Mouse (Mus musculus) forelimb bud, embryonic 11.5 days (tissue): ENCODE measurements at regions not wholly inside any gene's neighbourhood (a gene's known extent, or its start where the extent isn't known, plus 50 kb on each side); places are given as distances from the start of the nearest gene placed in this dataset.

Source experiments
- DNase-seq: peaks from one replicate; pipeline ENCODE4 v3.0.0-alpha.2; 2012; ENCODE audit warnings: low read depth, low spot score

DNA sequence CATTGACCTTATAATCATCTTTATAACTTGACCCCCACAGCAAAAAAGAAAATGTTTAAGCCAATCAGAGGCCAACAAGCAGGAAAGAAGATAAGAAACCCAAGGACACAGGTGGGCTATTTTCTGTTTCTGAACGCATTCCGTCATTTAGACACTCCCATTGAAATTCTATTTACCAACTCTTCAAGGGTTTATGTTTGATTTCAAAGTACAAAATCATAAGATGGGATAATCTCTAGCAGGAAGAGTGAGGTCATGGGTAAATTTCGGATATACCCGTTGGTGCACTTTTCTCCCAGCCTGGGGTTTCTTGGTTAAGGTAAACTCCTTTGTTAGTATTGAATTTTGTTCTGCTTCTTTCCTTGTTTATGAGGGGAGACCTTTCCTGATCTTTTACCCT is 230.9 kb upstream of the Dcn start:
- no peak for DNase-seq

DNA sequence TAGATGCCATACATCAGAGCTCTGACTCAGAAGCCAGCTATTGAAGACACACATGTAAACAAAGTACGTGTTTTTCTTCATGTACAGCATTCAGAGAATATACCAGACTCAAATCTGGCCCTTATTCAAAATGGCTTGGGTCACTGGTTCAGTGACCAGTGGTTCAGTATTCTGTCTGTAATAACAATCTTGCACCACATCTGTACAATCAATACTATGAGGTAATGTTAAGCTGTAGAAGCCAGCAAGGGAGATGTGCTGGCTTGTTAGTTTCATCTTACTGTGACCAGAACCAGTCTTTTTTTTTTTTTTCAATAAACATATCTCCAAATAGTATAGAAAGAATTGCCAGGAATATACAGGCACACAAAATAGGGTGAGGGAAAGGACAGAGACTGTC is 229.6 kb upstream of the Dcn start:
- no peak for DNase-seq

DNA sequence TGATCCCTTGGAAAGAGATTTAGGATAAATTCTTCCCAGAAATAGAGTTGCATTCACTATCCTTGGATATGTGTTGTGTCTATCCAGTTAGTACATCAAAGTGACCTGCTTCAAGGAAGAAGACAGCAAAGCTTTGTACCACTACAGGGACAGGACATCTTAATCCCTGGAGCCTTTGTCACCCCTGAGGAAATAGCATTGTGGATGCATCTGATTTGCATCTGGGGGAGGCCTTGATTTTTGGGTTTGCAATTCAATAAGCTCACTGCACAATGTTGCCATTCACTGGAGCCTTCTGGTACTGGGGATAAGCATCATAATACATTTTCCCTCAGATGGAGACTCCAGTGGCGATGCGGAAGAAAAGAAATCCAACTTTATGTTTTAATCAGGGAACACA is 229.2 kb upstream of the Dcn start:
- no peak for DNase-seq

DNA sequence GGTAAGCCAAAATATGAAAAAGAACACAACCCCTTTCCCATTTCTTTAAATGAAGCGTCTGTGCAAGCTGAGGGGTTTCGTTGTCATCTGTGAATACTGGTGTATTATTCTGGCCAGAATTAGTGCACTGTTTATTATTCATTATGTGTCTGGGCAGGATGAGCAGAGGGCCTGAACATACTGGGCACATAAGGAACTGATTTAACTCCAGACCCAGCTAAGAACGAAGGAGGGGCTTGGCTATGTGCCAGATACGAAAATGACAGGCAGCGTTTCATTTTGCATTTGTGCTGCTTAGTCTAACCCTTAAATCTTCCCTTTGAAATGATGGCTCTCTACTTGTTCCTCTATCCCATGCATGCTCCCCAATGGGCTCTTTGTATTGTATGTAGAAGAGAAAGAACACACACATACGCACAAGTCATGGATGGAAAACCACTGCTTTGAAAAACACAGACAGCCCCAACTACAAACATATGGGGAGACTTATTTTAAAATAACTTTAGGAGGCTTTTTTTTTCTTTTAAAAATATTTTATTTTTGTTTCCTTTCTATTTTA is 213.4 kb upstream of the Dcn start:
- peak; percentile 88 for DNase-seq

DNA sequence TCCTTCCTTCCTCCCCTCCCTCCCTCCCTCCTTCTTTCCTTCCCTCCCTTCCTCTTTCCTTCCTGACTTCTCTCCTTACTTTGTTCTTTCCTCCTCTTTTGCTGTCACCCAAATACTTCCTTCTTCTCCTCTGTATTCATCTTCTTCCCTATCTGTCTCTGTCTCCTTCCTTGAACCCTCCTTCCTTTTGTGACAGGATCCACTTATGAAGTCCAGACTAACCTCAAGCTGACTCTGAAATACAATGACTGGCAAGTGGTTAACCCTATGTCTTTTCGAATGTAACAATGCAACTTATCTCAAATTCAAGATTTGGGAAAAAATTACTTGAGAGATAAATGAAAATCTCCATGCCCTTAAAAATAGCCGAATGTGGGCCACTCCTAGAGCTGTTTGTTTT is 197.0 kb upstream of the Dcn start:
- DNase-seq, result no peak

DNA sequence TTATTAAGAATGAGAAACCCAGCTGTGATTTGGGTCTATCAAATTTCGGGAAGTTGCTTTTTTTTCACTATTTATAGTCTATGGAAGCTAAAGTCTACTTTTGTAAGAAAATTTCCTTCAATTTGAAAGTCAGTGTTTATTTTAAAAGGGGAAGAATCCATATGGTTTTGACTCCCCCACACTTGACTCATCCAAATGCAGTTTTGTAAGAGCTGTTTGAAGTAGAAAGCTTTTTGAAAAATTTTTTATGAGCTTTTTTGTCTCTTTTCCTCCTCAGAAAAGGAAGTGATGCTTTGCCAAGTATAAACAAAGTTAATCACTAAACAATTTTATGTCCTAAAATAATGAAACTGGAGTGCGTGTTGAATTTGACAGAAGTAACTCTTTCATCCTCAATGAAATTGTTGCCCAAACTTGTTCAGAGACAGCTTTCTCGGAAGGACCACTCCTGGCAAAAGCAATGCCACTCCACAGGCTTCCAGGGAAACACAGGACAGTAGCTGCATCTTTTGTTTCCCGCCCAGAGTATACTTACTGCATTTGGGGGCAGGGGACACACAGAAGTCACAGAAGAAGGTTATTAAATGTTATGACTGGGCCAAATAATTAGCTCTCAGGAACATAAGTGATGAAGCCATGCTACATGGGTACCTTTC is 196.4 kb upstream of the Dcn start:
- DNase-seq, result no peak

DNA sequence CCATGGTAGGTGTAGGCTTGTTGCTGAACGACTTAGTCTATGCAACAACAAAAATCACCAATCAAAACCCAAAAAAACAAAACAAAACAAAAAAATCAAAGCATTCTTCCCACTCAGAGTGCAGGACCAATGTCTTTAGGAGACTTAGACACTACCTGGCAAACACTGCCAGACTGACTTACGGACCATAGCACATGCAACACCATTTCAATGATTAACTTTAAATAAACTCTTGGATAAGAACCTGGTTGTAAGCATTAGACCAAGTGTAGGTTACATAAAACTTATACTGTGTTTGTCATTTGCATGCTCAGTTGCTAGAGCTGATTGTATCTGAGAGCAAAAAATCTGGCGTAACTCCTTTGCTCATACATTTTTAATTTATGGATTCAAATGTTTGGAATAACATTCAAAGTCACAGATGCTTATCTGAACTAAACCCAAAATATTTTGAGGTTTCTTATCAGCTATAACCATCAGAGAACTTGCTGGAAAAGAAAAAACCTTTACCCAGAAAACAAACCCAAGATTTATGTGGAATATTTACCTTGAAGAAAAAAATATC is 174.5 kb upstream of the Dcn start:
- no peak for DNase-seq

DNA sequence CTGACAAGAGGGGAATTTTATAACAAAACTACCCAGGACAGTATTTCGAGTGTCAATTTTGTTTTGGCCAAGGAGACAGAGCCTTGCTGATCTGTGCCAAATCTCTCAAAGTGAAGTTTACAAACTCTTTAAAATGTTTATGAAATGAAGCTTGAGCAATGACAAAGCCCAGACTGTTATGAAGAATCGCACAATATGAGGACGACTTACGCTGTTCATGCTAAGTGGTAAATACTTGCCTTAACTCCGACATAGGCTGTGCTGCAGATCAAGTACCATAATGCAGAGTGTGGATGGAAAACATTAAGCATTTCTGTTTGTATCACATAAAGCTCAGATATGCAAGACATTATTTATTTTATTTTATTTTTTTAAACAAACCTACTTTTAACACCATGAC is 169.8 kb upstream of the Dcn start:
- no peak for DNase-seq

DNA sequence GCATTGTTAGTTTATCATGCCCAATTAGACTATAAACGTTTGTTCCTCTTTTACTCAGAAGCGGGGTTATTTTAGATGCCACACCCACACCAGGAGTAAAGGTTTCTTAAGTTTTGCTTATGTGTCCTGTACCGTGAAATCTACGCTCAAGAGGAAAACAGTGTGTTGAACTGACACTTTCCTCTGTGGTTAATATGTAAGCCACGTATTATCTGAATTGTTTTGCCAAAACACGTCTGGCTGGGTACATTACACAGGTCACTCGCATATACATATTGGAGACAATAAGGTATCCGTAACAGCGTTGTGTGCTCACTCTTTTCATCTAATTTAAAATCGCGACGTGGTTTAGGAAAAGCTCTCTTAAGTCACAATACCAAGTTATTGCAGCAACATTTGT is 166.9 kb upstream of the Dcn start:
- no peak for DNase-seq

DNA sequence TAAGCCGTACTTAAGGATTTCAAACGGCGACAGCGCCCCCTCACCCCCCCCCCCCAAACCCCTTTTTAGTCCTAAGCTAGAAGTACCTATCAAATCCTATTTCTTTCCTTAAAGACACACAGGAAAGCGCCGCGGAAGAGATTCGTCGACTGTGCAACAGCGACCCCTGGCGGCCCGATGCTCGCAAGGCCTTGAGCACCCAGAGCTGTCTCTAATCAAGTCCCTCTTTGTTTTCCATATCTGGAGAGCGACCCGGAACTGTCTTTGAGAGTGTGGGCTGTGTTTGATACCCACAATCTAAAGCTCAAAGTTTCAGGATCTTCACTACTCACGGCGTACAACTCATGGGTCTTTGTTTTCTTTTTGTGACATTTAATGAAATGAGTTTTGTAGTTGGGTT is 166.4 kb upstream of the Dcn start:
- DNase-seq, result peak; percentile 96

DNA sequence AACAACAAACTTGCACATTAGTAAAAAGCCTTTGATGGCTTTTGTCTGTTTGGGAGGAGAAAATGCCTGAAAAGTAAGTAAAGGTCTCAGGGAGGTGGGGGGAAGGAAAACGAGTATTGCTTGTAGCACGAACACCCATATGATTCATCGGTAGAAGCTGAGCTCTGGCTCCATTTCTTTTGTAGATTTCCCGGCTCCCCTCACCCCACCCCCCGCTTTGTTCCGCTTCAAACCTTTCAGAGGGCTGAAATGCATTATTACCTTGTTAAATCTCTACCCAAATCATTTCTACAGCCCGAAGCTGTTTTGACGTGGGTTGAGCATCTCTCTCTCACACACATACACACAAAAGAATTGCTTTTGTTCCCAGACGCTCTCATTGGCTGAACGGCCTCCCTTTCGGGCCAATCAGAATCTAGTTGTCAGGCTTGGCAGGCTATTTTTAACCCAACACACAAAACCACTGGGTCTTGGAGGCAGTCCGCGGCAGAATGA is 166.0 kb upstream of the Dcn start:
- DNase-seq, result peak; percentile 94

DNA sequence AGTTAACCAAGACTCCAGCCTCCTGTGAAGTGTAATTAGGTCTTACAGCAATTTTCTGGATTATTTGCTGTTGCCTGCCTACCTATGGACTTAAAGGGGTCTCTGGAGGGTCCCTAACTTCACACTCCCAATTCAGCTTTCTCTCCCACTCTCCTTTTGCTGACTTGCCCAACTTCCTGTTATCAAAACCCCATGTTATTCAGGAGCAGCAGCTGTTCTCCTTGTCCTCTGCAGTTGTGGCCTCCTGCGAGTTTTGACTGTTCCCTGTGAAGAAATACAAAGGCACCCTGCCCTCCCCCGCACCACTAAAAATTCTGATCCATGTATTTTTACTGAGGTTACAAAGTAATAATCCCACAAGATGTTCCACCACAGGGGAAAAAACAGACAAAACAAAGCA is 146.8 kb upstream of the Dcn start:
- no peak for DNase-seq

DNA sequence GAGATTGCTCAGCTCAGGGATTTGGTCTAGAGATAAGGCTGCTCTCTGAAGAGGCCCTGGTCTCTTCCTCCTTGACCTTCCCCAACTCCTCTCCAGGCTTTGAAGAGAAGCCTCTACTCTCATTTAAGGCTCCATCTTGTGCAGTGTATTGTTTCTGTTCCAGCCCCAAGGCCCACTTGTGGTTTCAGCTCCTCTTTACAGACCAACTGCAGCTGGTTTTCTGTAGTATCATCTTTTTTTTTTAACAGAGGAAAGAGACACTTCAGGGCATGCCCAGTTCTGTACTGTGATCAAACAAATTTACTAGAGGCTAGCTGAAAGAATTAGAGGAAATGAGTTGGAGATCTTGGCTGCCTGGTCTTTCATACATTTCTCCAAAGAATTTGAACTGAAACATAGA is 145.4 kb upstream of the Dcn start:
- DNase-seq, result no peak

DNA sequence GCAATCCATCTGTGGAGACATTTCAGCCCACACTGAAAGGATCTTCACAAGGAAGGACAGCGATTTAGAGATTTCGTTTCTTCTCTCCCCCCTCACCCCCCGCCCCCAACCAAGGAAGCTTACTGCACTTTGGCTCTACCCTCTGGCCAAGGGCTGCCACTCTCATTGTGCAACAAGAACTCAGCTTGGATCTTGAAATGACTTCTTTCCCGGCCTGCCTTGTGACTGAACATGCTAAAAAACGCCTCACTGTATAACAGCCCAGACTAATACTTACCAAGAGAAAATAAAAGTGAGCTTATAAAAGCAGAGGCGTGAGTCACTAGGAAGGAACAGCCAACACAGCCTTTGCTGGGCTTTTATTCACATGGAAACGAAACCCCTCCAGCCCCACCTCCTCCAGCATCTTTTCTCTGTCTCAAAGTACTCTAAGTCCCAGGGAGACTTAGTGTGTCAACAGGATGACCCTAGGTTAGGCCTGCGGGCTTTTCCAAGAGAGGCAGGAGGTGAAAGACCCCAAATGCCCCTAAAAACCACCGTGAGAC is 144.7 kb upstream of the Dcn start:
- no peak for DNase-seq

DNA sequence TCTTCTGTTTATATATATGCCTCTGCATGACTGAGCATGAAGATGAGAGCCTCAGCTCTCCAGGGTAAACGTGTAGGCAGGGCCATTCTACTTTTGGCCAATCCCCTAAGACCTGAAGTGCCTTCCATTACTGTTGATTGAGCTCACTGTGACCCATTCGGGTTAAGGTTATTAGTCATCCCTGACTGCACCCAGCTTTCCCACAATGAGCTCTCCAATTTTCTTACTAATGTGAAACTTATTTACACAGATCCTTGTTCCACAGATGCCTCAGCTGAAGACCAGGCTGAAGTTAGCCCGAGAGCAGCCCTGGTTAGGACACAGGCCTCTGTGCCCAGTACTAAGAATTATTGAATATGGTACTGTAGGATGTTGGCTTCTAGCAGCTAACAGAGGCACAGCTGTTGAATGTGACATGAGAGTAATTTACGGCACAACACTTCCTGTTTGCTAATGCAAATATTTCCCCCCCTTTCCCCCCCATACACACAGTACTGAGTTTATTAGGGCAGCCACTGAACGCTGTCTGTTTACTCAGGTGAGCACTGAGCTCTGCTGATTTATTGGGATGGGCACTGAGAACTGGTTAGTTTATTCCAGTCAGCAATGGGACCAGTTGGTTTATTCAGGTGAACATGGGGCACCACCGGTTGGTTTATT is 141.2 kb upstream of the Dcn start:
- DNase-seq, result no peak

DNA sequence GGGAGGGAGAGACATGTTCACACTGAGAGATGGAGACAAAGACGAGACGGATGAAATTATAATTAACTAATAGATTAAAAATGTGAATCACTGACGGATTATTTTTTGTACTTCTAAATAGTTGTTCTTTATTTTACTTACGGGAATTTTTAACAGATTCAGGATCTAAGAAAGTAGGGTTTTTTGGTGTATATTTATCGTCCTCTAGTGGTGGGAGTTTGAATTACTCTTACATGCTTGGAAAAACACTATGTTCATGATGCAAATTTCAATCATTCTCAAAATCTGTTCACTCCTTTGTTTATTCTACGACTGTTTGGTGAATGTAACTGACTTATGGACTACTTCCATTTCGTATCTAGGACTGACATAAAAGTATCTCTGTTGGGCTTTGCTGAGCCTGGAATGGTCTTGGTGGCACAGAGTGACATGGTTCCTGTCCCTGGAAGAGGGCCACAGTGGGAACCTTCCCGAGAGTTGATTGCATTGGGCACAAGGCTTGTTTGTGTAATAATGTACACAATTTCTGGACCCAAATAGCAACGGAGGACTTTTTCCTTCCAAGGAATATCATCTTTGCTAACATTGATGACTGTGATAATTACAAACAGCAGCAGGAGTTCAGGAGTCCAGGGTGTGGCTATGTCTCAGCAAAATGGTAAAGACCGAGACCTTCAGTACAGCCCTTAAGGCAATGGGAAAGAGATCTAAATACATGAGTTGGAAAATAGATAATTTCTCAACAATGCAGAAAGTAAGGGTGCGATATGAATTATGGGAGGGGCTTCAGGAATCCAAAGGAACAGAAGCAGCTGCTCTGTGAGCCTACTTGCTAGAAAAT is 139.3 kb upstream of the Dcn start:
- peak; percentile 41 for DNase-seq

DNA sequence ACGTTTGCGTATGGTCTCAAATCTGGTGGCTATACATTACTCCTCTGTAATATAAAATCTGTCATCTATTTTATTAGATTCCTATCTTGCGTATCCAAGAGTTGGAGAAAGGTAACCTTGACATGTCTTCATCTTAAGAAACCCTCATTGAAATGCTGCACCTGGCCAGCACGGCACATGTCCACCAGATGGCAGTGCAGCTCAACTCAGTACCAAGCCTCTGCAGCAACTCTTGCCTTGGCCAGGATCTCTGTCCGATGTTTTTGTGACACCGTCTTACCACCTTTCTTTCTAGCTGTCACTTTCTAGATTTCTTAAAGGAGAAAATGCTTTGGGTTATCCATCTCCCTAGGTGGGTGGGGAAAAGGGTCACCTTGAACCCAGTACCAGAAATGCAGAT is 134.1 kb upstream of the Dcn start:
- peak; percentile 72 for DNase-seq

DNA sequence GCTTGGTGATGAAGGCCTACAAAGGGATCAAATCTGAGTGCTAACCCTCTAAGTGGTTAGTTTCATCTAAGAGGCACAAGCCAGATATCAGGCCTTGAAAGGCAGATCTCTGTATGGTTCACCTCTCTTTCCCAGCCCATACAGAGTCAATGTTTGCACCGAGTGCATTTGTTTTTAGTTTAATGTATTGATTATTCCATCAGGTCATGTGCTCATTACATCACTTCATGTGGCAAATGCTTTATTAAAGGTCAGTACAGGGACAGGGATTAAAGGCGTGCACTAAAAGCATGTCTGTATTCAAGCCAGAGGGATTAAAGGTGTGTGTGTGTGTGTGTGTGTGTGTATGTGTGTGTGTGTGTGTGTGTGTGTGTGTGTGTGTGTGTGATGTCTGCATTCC is 132.5 kb upstream of the Dcn start:
- DNase-seq, result no peak

DNA sequence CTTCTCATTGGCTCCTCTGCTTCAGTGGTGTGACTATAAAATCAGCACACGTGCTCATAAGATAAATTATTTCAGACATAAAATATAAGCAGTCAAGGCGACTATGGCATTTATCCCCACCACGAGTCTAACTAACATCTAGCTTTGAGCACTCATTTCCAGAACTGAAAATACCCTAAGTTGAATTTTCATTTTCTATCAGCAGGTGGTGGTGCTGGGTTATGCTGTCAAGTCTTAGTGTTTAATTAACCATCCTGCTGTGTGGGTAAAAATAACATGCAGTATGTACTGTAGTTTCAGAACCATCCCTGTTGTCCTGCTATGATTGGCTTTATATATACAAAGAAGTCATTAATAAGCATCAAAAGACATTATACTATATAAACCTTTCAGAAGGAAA is 110.8 kb upstream of the Dcn start:
- DNase-seq, result no peak

DNA sequence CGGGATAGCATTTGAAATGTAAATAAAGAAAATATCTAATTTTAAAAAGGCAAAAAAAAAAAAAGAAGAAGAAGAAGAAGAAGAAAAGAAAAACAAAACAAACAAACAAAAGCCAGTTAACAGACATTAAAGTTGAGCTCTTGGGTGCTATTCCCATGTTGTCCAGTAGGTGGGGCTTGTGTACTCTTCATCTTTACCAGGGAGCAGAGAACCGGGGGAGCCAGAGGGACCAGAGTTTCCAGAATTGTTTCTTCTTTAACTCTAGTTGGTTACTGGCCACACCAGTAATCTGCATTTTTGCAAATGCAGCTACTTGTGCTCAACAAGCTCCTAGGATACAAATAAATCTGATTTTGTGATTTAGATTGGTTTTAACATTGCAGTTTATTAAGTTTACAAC is 103.6 kb upstream of the Dcn start:
- peak; percentile 70 for DNase-seq

DNA sequence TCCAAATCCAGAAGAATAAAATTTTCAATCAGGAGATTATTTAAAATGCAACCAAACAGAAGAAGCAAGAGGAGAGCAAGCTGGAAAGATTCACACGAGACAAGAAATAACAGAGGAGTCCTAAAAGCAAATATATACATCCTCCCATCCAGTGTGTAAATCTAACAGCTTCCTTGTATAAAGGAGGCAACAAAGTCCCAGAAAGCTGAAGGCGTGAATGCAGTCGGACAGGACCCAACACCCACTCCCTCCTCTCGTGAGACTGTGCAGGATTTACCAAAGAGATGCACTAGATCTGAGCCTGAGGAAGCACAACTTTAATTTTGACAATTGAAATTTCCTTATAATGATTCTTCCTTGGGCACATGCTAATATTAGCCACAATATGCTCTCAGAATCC is 103.0 kb upstream of the Dcn start:
- DNase-seq, result no peak

DNA sequence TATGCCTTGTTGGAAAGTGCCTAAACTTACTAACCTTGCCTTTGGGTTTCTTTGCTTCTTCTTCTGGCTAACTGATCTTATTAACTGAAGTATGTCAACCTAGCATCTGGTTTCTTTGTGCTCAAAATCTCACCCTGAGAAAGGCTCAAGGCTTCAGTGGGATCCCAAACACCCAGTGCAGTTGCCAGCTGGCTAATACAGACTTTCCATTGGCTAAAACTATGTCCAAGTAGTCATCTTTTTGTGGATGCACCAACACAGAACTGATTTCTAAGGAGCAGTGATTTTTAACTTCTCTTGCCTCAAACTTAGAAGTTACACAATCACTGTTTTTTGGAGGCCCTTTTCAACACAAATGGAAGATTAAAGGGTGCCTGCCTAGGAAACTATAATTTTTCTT is 97.8 kb upstream of the Dcn start:
- no peak for DNase-seq
